Mouse (Mus musculus) mature B cell (primary cell): ENCODE data around the gene Rxrb.

Experiments used
- in situ Hi-C: fragments of 300-500 bp; cut with MboI; formaldehyde crosslinking; loops from 2 replicates; pipeline ENCODE4 v1.14.3; 2019

The Rxrb gene

DNA sequence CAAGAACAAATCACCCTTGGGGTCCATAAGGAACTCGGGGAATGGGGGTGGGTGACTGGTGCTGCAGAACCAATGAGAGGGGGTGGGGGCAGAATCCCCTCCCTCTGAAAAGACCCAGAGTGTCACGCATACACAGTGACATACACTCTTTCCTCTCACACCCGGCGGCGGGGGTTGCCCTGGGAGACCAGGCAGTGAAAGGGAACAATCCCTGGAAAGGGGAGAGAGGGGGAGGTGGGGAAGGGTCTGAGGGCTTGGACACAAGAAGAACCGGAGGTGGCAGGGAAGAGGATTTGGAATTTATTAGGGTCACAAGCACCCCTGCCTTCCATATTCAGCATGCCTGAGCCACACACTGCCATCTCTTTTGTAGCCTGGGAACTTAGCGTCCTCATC, 5.9 kb upstream of the Rxrb start:
- in situ Hi-C loops, result no loop called here

DNA sequence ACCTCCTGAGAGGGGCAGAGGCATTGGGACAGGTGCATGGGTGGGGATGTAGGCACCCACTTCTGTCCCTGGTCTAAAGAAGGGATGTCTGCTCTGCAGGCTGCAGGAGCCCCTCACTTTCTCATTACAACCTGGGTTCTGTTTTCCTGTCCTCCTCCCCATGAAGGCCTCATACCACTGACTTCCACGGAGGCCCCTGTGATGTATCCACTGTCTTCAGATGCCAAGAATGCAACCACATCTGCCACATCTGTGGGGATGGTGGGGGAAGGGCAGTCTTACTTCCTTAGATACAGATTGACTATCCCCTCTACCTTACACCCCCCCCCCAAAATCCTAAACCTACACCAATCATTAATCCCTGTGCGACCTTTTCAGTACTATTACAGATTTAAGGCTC, 5.4 kb upstream of the Rxrb start:
- in situ Hi-C loops, result no loop called here

DNA sequence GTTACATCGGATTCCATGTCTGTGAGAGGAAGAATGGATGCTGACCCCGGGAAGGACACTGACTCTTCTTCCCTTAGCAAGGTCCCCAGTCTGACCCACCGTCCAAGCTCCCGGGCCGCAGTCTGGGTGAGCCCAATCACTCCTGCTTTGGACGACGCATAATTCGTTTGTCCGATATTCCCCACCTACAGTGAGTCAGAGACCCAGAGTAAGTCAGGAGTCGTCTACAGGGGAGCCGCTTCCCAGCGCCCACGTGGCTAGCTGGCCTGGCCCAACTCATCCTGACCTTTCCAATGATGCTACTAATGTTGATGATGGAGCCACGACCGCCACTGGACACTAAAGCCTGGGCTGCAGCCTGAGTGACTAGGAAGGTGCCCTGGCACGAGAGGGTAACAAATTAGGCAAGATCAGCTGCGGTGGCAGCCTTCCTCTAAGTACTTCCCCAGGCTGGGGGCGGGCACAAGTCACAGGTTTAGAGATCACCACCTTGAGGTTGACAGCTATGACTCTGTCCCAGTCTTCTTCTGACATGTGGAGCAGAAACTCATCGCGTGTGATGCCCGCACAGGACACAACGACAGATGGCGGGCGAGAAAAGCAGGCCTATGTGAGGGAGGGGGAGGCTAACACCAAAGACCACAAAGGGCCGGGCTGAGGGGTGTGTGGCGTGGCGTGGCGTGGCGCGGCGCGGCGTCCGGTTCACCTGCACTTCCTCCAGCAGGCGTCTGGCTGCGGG, 4.5 kb upstream of the Rxrb start:
- in situ Hi-C loops, result no loop called here

DNA sequence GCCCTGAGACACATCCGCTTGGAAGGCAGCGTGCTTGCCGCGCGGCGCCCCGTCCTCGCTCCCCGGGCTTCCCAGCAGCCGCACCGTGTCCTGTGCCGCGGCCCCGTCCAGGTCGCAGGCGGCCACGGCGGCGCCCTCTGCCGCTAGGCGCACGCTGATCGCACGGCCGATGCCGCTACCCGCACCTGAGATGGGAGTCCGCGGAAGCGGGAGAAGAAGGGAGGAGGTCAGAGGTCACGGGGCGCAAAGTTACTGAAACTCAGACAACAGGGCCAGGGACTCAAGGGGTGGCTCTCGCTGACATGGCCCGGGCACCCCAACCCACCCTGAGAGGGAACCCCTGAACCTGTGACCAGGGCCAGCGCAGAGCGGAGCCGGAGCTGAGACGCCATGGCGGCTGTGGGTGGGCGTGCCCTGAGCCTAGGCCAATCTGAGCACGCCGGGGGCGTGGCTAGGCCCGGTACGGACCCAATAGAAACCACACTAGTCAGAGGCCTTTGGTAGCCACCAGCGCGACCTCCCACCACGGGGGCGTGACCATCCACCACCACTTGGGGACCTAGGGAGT, 3.9 kb upstream of the Rxrb start, which contains the start of gene H2-Ke6:
Gene H2-Ke6, minus strand, starts transcription at position 405 of the 568 bp plus-strand sequence.
- in situ Hi-C loops, result no loop called here

DNA sequence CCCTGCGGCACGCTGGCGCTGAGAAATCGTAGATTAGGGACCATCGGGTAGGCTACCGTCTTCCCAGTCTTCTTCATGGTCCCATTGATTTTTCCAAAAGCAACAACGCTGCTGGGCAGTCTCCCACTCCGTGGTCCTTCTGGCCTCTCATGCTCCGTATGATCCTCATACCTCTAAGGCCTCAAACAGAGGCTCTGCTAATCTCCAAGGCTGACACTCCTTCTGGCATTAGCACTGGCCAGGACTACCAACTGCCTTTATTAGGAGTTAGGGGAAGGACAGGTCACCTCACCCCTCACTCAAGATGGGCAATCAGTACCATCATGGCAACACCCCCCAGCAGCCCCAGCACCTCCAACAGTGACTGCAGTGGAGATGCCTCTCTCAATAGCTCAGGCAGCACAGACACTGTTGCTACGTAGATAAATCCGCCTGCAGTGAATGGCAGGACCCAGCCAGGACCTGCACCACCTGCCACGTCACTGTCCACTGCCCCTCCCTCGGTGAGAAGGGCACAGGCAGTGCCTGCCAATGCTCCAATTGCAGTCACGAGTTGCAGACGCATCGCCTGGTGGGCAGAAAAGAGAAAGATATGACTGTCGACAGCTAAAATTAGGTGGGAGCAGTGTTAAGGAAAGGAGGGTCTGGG, 3.0 kb upstream of the Rxrb start:
- in situ Hi-C loops, result no loop called here

DNA sequence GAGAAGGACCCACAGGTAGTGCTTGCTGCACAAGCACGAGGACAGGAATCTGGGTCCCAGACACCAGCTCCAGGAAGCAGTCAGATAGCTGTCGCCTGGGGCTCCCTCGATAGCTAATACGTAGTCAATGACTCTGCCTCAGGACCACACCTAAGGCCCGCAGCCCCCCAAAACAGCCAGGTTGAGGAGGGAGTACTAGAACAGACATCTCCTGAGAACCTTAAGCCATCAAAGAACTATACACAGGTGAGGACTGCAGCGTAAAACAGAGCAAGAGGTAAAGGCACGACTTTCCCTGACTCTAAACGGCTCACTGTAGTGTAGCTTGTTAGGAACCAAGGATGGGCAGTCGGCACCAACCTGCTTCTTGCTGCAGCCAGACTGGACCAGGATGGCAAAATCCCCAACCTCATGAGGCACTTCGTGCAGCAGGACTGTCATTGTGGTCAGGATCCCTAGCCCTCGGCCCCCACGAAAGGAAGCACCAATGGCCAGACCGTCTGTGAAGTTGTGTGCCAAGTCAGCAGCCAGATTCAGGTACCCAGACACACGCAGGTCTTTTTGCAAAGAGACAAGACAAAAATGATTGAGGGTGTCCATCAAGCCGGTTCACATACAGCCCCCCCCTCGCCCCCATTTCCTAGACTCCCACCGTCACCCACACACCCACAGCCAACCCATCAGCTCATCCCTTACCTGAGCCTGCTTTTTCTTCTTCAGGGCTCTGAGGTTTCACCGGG, 2.3 kb upstream of the Rxrb start:
- in situ Hi-C loops, result no loop called here

DNA sequence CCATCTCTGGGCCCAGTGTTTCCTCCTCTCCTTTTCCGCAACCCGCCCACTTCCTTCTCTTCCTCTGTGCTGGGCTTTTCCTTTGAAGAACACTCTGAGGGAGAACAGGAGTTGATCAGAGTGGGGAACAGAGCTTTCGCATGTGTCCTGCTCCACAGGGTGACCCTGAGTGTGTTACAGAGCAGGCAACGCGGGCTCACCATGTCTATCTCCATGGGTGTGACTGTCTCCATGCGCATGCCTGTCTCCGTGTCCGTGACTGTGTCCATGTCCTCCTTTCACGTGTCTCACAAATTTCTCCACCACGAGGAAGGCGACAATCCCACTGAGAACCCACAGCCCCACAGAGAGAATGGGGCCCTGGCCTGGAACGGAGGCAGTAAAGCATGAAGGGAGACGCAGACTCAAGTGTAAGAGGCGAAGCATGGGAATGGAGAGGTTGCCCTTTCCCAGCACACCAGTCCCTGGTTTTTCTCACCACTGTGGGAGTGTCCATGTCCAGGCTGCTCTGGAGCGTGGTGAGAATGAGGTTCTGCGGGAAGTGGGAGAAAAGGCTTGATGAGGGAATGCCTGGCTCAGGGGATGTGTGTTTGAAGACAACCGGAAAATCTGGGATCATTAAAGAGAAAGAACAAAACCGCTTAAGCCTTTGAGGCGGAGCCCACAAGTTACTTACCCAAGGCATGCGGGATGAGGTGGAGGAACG, 1.6 kb upstream of the Rxrb start:
- in situ Hi-C loops, result no loop called here

DNA sequence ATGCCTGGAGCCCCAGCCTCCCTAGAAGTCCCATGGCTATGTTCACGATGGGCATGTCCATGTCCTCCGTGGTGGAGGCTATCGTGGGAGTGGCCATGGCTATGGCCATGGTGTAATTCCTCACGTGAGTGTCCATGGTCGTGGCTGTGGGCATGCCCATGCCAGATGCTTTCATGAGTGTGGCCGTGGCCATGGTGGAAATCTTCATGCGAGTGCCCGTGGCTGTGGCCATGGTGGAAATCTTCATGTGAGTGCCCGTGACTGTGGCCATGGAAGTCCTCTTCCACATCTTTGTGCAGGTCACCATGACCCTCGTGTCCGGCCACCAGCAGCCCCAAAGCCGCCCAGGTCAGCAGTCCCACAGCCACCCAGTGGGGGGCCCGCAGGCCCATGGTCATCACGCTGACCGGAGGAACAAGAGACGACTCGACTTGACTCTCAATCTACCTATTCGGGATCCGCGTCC, 718 bp upstream of the Rxrb start:
- in situ Hi-C loops, result no loop called here

DNA sequence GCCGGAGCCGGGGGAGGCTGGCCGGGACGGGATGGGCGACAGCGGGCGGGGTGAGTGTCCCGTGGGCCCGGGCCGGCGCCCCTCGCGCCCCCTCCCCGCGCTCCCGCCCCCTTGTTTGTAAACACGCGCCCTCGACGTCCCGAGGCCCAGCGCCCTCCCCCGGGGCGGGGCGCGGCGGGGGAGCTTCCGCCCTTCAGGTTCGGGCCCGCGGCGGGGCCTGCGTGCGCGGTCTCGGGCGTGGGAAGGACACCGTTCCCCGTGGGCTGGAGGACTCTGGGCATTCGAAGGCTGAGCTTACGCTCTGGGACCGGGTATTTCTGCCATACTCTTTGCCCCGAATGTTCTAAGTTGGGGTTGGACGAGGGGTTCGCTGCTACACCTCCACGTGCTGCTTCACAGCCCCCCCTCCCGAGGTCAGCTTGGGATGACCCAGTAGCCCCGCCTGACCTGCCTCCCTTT, 591 bp downstream of the Rxrb start:
- in situ Hi-C loops, result no loop called here

DNA sequence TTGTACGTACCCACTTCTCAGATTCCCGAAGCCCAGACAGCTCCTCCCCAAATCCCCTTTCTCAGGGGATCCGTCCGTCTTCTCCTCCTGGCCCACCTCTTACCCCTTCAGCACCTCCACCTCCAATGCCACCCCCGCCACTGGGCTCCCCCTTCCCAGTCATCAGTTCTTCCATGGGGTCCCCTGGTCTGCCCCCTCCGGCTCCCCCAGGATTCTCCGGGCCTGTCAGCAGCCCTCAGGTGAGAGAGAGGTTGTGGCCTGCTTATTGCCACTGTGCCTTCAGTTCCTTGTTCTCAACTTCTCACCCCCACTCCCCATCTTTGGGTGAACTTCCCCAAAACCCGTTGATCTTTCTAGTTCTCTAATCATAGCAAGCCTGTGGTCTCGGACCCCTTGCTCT, 1.2 kb downstream of the Rxrb start:
- in situ Hi-C loops, result no loop called here

DNA sequence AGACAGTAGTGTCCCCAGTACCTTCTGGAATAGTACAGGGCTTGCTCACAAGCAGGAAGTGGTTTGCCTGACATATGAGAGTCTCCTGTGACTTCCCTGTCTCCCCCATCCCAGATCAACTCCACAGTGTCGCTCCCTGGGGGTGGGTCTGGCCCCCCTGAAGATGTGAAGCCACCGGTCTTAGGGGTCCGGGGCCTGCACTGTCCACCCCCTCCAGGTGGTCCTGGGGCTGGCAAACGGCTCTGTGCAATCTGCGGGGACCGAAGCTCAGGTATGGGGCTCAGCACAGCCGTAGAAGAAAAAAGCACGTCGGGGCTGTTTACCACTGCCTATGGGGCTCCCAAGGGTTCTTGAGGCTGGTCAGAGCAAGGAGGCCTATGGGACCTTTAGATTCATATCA, 1.8 kb downstream of the Rxrb start:
- in situ Hi-C loops, result no loop called here

DNA sequence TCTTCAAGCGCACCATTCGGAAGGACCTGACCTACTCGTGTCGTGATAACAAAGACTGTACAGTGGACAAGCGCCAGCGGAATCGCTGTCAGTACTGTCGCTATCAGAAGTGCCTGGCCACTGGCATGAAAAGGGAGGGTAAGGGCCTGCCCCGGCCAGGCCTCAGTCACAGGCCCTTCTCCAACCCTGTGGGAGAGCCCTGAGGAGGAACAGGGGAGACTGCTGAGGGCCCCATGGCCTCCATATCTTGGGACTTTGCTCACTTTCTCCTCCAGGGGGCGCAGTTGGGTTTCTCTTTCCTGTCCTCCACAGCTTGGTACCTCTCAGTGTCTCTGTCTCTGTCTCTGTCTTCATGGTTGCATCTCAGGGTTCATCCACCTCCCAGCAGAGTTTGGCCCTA, 2.5 kb downstream of the Rxrb start:
- in situ Hi-C loops, result no loop called here

DNA sequence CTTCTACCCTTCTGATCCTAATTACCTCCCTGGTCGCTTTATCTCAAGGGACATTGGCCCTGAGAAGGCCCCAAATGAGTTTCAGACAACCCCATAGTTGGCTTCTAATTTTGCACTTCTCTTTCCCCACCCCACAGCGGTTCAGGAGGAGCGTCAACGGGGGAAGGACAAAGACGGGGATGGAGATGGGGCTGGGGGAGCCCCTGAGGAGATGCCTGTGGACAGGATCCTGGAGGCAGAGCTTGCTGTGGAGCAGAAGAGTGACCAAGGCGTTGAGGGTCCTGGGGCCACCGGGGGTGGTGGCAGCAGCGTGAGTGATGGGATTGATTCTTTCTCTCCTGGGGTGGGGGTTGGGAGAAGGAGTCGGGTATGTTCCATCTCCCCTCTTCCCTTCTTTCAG, 3.9 kb downstream of the Rxrb start:
- in situ Hi-C loops, result no loop called here

DNA sequence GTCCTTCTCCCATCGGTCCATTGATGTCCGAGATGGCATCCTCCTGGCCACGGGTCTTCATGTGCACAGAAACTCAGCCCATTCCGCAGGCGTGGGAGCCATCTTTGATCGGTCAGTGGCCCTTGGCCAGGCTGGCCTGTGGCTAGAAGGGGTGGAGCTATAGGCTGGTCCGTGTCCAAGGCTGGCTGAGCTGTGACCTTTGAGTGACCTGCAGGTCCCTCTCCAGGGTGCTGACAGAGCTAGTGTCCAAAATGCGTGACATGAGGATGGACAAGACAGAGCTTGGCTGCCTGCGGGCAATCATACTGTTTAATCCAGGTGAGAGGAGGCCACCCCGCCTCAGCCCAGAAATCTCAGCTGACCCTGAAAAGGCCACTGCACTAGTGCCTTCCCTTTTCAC, 5.0 kb downstream of the Rxrb start:
- in situ Hi-C loops, result no loop called here

DNA sequence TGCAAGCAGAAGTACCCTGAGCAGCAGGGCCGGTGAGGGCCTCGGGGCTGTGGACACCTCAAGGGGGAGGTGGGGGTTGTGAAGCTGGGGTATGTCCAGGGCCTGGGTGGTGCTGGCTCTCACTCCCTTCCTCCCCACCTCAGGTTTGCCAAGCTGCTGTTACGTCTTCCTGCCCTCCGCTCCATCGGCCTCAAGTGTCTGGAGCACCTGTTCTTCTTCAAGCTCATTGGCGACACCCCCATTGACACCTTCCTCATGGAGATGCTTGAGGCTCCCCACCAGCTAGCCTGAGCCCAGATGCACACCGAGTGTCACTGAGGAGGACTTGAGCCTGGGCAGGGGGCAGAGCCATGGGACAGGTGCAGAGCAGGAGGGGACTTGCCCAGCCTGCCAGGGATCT, 5.6 kb downstream of the Rxrb start:
- in situ Hi-C loops, result no loop called here

DNA sequence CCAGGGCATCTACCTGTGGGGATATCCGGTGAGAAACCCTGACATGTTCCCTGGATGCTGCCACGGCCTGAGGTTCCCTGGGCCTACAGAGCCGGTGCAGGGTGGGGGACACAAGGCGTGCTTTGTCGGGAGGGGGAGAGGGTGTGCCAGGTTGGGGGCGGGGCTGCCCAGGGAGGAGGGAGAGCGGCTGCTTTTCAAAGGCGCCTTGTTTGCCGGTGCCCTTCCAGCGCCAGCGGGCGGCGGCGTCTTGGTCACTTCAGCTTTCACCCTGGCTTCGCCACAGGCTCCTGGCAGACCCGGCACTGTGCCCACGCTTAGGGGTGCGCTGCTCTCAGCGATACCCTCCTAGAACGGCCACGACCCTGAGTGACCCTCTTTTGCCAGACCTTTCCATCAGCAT, 6.8 kb downstream of the Rxrb start:
- in situ Hi-C loops, result no loop called here

DNA sequence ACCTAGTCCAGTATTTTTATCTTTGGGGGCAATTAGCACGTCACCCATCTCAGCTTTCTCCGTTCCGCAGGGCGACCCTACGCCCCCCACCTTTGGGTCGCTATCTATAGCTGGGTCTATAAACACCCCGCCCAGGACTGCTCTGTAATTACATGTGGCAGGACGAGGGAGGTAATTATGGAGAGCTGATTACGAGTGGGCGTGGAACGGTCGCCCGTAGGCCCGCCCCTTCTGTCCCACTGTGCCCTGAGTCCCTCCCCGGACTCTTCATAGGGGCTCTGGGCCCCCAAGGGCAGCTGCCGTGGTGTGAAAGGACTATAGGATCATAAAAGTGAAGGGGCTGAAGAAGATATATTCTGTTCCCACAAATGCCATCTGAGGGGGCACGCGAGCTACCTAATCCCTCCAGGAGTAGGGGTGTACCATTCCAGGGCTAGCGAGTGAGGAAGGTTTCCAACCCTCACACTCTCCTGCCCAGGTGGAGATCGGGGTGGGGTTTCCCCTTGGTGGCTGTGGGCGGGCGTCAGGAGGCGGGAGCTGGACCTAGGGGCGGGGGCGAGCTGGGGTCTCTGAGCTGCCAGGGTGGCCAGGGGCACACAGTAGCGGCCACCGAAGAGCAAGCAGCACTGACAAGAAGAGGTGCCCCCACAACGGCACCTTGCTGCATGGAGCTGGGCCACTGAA, 7.4 kb downstream of the Rxrb start, which contains the start of gene Col11a2:
Gene Col11a2, plus strand, starts transcription at position 560 of the 684 bp plus-strand sequence.
- in situ Hi-C loops, result no loop called here

DNA sequence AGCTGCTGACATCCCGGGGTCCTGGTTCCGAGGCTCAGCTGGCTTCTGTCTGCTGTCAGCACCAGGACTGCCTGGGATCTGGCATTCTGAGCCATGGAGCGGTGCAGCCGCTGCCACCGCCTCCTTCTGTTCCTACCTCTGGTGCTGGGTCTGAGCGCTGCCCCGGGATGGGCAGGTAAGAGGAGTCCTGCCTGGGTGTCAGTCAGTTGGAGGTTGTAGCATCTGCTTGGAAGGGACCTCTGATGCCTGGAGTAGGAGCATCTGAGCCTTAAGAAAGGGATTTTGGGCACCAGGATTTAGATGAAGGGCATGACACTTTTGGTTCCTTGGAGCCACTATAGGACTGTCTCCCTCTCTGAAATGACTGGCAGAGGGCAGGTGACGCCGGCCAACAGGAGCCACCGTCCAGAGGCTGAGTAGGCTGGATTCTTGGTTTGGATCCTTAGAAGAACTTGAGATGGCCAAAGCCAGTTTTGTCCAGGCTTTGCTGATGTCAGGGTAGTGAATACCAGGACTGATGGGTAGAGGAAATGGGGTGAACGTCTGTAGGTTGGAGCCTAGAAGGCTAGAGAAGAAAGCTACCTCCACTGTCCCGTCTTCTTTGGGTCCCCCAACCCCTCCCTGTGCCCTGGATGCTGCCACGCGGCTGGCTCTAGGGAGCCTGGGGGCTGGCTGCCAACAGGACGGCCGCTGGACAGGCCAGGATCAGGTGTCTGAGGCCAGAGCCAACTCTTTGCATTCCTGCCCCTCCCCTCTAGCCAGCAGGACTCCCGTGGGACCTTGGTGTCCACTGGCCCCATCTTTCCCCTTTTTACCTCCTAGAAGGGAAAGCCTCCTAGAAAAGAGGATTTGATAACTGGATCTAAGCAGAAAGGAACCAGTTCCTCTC, 8.2 kb downstream of the Rxrb start:
- in situ Hi-C loops, result no loop called here

DNA sequence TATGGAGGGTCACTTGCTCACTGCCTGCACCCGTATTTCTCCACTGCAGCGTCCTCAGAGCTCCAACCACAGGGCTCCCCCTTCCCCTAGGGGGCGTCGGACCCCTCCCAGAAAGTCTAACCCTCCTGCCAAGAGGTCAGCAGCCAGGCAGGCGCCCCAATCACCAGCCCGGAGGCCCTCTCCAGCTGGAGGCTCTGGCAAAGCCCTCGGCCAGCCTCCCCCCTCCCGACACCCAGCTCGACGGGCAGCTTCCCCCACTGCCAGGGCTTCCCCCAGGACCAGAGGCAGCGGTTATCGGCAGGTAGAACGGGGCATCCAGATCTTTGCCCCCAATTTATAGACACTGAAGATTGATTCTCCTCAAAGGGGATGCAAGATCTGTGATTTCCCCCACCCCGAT, 14.3 kb downstream of the Rxrb start:
- in situ Hi-C loops, result no loop called here

DNA sequence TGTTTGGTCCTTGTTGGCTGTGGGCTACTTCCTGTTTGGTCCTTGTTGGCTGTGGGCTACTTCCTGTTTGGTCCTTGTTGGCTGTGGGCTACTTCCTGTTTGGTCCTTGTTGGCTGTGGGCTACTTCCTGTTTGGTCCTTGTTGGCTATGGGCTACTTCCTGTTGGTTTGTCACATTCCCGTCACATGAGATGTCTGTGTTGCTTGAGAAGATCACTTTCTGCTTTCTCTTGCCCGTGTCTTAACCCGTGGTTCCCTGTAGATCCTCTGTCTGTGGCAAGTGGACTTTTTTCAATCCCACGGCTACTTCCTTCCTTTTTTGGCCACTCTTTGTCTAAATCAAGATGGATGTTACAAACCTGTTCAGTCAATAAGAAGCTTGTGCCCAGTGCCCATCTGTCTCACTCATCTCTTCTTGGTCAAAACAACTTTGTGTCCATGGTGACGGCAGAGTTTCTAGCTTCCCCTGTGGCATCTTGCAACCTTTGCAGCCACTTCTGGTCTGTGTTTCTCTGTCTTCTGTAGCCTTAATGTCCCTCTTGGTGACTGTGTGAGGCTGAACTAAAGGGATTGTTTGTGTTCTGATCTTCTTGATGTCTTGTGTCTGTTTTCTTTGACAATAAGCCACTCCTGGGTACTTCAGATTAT, 15.9 kb downstream of the Rxrb start:
- in situ Hi-C loops, result no loop called here
